Mouse (Mus musculus): ENCODE results near the gene Prkaca.
"Not testable (repeated sequence)": the region's sequence is repeated elsewhere in the genome, so short reads cannot be mapped to it uniquely, and the experiment has no call there.

Prkaca gene

DNA sequence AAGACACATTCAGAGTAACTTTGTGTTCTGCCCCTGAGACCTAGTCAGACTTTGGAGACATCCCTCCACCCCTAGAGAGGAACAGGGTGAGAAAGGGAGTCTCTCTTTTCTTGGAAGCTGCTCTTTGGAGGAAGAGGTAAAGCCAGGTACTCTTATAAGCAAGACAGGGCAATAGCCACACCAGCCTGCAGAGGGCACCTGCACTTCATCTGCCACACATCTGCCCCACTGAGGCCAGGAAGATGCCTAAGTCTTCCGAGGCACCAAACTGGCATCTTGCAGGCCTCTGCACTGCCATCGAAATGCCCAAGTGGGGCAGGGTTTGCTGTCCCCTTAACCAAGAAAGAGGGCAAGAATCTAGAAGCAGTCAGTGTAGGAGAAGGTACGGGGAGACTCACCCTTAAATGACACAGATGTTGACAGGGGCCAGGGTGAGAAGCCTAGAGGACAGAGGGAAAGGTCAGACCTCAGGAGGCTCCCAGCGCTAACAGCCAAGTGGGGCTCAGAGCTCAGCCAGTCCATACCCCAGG is 3.4 kb downstream of the Prkaca start:
- DNase-seq (ENCODE audit: low spot score), result no peak

DNA sequence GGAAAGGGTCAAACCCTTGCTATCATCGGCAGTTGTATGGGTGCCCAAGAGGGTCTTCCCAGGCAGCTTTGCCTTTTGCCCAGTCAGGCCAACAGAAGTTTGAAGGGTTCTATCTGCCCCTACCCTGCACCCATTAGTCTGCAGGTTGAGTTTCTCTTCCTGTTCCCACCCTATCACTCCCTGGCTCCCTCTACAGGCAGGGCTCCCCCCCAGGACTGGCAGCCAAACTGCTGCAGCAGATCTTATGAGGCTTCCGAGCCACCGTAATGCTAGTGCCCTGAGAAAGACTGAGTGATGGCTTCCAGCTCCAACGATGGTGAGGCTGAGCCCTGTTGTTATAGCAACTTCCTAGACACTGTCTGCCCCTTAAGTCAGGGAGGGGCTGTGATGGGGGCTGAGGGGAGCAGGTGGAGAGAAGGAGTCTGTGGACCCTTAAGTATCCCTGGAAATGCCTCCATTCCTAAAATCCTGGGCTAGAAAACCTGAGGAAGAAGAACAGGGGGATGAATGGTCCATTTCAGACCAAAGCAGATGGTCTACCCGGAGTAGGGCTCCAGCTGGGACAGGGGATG is 4.1 kb downstream of the Prkaca start:
- DNase-seq (ENCODE audit: low spot score), result no peak

DNA sequence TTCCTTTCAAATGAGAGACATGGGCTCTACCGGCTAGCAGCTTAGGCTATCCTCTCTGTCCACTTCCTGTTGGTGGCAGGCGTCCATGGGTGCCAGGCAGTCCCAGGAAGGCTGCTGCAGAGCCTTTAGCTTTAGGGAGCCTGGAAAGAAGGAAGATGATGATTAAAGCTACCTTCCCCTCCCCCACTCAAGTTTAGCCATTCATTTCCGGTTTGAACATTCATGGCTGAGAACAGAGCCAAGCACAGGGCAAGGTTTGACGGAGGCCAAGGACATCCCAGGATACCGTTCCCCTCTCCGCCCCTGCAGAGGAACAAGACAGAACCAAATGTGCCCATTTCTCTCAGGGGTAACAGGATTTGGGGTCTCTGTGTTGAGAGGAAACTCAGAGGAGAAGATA is 4.9 kb downstream of the Prkaca start:
- peak; percentile 50 for DNase-seq (ENCODE audit: low spot score)

DNA sequence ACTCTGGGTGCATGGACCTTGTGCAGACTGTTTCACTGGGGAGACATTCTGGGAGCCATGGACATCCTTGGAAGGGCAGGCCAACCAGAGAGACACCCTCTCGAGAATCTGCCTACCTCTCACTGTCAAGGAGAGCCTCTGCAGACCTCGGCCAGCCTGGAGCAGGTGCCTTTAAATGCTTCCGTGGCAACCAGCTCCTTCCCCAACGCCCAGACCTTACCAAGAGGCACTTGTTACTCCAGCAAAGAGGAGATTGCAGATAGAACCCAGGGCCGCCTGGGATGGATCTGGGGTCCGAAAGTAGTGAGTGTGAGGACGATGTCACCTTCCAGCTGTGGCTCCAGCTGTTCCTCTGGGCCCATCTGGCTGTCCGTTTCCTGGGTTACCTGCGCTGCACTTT is 5.4 kb downstream of the Prkaca start:
- no peak for DNase-seq (ENCODE audit: low spot score)

DNA sequence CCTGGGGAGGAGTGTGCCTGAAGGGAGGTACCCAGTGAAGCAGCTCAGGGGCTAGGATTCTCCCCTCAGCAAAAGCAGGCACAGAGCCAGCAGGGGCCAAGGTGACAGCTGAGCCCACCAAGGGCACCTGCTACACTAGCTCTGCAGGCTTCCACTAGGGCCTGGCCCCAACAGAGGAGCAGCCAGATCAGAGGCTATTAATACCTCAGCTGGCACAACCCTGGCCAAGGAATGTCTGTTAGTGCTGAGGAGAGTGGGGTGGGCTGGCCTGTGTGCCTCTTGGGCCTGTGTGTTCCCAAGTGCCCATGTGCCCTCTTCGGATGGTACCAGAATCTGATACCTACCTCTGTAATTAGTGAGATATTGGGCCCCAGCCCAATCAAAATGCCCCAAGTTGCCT is 7.5 kb downstream of the Prkaca start:
- no peak for DNase-seq (ENCODE audit: low spot score)

DNA sequence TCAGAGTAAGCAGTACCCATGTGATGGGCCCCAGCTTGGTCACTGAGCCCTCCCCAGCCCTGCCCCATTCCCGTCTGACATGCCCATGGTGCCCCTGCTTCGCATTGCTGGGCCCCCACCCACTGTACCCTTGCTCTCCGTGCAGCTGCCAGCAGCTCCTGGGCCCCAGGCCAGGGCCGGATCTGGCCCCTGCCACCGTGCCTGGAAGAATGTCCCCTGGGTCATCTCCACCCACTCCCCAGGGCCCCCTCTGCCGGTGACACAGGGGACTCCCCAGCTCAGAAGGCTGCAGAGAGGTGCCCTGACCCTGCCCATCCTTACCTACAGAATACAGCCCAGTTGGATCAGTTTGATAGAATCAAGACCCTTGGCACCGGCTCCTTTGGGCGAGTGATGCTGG is 8.1 kb downstream of the Prkaca start:
- no peak for DNase-seq (ENCODE audit: low spot score)

DNA sequence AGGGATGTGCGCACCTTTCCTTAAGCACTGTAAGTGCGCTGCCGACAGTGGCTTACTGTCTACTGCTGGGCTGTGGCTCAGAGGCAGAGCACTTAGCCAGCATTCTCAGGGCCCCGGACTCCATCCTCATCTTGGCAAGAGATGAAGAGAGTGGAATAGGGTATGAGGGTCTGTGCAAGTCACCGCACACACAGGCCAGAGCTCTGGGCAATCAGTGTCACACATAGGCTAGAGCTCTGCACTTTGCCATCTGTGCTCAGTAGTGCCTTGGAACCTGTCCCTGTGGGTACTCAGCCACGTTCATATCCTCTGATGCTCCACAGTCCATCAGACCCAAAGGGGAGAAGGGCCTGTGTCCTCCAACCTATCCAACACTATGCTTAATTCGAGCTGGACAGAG is 8.7 kb downstream of the Prkaca start:
- no peak for DNase-seq (ENCODE audit: low spot score)

DNA sequence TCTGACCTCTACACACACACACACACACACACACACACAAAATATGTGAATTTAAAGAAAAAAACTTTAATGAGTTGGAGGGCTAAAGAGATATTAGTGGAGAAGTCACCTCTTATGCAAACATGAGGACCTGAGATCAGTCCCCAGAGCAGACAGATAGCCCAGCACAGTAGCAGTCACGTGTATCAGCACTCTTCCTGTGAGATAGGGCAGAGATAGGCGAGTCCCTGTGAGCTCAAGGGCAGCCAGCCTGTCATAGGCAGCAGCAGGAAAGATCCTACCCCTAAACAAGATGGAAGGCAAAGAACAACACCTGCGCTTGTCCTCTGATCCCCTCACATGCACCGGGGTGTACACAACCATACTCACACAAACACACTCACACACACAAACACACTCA is 9.7 kb downstream of the Prkaca start:
- no peak for DNase-seq (ENCODE audit: low spot score)

DNA sequence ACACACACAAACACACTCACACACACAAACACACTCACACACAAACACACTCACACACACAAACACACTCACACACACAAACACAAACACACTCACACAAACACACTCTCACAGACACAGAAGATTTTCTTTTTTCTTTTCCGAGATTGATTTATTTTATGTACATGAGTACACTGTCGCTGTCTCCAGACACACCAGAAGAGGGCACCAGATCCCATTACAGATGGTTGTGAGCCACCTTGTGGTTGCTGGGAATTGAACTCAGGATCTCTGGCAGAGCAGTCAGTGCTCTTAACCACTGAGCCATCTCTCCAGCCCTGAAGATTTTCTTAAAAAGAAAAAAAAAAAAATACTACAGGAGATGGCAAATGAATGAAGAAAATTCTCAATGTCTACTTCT is 10.4 kb downstream of the Prkaca start:
- DNase-seq (ENCODE audit: low spot score), result not testable (repeated sequence)

DNA sequence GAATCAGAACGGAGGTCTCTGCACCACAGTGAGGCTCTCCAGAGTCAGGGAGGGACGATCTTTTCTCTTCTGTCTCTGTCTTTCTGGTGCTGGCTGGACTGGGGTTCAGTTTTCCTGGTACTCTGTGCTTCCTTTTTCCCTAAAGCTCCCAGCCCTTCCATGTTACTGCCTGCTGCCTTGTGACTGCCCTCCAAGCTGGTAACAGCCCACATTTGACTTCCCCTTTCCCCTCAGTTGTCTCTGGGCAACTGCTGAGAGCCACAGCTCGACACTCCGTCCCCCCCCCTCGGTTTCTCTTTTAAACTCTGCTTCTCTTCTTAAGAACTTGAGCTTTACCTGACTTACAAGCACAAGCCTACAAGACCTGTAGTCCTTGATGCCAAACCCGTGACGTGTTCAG is 16.4 kb downstream of the Prkaca start:
- DNase-seq (ENCODE audit: low spot score), result no peak

DNA sequence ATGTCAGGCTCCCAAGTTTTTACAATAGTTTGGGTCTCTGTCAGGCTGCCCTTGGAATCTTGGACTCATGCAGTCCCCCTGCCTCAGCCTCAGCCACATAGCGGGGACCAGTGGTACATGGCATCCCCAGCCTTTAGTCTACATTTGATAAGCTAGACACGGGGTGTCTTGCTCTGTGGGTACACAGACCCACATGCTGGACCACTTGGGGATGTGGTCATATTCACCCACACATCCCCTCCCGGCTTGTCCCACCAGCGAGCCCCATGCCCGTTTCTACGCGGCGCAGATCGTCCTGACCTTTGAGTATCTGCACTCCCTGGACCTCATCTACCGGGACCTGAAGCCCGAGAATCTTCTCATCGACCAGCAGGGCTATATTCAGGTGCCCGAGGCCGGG is 17.4 kb downstream of the Prkaca start:
- no peak for DNase-seq (ENCODE audit: low spot score)

DNA sequence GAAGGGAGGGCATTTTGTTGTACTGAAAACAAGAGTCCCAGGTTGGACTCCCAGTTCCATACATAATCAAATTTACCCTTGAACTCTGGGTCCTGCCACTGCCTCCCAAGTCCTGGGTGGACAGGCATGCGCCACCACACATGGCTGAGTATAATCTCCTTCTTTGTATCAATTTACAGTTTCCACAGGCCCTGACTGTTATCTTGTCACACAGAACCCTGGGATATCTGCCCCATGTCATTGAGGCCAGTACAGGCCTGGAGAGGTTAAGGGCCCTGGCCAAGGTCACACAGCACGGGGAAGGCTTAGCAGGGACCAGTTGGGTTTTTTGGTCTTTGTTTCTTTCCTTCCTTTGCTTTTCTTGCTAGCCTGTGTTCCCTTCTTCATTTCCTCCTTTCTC is 19.7 kb downstream of the Prkaca start:
- no peak for DNase-seq (ENCODE audit: low spot score)

DNA sequence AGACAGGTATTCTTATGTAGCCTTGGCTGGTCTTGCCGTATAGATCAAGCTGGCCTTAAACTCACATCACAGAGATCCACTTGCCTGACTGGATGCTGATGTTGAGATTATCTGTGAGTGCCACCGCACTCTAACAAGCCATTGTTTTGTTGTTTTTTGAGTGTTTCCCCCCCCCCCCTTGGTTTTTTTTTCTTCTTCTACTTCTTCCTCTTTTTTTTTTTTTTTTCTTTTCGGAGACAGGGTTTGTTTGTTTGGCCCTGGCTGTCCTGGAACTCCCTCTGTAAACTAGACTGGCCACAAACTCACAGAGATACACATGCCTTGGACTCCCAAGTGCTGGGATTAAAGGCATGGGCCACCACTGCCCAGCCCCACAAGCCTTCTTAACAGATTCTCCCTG is 21.2 kb downstream of the Prkaca start:
- DNase-seq (ENCODE audit: low spot score), result no peak

DNA sequence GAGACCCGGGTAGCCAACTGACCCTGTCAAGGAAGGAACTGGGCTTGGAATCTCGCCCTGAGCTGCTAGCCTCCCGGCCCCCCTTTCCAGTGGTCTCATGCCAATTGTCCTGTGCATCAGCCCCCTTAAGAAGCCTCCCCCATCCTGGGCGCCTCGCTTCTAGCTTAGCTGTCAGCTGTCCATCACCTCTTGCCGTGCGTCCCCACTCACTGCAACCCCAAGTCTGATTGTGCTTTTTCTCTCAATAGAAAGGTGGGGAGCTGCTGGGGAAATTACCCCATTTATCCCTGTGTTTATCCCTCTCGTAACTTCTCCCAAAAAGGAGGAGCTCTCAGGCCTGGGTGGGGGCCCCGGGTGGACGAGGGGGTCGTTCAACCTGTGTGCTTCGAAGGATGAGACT is 23.2 kb downstream of the Prkaca start:
- DNase-seq (ENCODE audit: low spot score), result no peak

DNA sequence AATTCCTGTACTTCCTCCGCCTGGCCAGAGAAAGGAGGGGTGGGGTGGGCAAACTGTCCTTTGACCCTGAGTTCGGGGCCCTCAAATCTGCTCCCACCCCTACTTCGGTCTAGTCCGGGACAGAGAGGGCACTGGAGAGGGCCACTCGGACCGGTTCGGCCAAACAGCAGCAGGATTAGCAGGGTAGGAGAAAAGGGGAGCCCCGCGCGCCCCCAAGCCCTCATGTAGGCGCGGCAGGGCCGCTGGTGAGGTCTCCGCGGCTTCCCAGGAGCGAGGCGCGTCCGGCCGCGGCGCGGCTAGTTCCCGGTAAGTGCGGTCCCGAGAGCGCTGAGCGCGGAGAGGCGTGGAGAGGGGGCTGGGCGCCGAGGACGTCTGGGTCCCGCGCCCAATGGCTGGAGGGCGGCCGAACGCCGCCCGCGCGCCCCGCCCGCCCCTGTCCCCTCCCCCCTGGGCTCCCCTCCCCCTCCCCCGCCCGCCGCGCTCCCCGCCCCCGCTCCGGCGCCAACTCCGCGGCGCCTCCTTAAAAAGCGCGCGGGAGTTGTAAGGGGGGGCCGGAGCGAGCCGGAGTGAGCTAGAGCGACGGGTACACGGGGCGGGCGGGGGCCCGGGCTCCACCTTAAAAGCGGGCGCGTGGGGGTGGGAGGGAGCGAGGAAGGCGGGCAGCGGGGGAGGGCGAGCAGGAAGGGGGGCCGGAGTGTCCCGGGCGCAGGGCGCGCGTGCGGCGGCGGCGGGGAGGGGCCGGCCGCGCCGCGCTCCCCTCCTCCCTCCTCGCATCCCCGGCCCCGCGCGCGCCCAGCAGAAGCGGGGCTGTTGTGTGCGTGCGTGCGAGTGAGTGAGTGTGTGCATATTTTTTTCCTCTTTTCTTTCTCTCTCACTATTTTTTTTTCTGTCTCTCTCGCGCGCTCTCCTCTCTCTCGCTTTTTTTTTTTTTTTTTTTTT is 24.0 kb downstream of the Prkaca start:
- DNase-seq (ENCODE audit: low spot score), result peak; percentile 91

DNA sequence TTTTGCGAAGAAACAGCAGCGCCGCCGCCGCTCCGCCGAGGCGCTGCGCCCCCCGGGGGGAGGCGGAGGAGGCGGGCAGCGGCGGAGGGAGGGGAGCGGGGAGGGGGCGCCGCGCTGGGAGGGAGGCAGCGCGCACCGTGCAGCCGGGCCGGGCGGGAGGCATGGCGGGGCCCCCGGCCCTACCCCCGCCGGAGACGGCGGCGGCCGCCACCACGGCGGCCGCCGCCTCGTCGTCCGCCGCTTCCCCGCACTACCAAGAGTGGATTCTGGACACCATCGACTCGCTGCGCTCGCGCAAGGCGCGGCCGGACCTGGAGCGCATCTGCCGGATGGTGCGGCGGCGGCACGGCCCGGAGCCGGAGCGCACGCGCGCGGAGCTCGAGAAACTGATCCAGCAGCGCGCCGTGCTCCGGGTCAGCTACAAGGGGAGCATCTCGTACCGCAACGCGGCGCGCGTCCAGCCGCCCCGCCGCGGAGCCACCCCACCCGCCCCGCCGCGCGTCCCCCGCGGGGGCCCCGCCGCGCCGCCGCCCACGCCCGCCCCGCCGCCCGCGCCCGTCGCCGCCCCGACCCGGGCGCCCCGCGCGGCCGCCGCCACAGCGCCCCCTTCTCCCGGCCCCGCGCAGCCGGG is 24.8 kb downstream of the Prkaca start, which contains the start of gene Samd1:
TSS of gene Samd1 (plus strand) at position 162 of the 631 bp plus-strand sequence.
- DNase-seq (ENCODE audit: low spot score), result peak; percentile 29

DNA sequence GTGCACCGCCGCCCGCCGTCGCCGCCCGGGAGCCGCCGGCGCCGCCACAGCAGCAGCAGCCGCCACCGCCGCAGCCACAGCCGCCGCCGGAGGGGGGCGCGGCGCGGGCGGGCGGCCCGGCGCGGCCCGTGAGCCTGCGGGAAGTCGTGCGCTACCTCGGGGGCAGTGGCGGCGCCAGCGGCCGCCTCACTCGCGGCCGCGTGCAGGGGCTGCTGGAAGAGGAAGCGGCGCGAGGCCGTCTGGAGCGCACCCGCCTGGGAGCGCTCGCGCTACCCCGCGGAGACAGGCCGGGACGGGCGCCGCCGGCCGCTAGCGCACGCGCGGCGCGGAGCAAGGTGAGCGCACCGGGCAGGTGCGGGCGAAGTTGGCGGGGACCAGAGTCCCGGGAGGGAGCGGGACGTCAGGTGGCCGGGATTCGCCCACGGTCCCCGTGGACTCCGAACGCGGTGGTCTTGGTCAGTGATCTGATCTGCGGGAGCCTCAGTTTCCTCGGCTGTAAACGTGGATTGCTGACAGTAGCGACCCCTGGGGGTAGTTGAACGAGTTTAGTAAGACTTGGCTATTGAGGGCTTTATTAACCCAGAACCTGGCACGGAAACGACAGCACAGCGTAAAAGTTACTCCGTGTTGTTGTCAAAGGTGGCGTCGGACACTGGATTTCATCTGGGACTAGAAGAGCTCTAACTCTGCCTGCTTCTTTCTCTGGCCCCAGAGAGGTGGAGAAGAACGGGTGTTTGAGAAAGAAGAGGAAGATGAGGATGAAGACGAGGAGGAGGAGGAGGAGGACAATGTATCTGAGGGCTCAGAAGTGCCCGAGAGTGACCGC is 25.7 kb downstream of the Prkaca start:
- DNase-seq (ENCODE audit: low spot score), result peak; percentile 48

DNA sequence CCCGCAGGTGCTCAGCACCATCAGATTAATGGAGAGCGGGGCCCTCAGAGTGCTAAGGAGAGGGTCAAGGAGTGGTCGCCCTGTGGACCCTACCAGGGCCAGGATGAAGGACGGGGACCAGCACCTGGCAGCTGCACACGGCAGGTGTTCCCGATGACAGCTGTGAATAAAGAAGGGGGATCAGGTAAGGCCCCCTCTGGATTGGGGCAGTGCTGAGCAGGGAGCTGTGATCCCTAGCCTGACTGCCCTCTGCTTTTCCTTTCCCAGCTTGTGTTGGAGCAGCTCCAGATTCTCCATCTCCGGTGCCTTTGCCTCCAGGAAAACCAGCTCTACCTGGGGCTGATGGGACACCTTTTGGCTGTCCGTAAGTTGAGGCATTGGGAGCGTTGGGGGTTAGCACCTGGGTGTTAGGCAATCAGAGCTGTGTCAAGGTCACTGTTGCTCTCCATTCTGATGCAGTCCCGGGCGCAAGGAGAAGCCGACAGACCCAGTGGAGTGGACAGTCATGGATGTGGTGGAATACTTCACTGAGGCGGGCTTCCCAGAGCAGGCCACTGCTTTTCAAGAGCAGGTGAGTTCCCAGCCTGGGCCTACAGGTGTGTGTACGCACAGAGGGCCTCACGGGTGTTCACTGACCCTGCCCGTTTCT is 26.4 kb downstream of the Prkaca start:
- DNase-seq (ENCODE audit: low spot score), result no peak

DNA sequence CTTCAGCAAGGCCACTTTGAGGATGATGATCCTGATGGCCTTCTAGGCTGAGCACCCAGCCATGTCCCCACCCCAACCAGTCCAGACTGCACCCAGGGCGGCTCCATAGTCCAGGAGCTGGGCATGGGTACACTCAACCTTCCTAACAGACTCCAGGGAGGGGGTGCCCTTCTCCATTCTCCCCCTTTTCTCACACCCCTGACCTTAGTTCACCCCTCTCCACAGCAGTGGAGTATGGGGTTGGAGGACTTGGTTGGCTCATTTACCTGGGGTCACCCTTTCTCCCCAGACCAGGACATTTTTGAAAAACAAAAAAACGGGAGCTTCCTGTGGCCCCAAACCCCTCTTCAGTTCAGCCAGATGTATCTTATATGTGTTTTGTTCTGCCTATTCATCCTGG is 27.0 kb downstream of the Prkaca start:
- DNase-seq (ENCODE audit: low spot score), result no peak

DNA sequence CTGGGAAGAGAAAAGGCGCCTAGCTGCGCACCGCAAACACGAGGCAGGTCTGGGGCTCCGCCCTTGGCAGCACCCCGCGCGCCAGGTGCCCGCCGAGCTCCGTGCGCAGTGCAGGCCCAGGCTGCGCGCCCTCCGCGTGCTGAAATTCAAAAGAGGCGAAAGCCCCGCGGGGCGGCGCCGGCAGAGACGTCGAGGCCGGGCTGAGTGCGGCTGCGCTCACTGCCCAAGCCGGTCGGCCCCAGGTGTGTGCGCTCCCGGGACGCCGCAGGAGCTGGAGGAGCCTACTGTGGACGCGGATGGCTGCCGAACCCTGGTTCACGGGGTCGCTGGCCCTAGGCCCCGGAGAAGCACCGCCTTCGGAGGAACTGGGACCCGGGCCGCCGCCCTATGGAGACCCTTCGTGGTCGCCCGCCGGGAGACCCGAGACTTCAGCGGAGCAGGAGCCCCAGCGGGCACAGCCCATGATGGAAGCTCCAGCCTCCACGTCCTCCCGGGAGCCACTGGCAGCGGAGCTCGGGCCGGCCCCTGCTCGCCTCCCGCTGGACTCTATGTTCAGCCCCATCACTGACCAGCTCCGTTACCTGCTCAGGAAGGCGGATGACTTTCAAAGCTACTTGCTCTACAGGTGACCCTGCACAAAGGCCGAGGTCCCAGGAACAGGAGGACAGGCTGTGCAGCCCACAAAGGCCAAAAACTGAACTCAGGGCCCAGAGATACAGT is 28.6 kb downstream of the Prkaca start, which contains the start of gene 1700067K01Rik:
TSS of gene 1700067K01Rik (plus strand) at position 222 of the 720 bp plus-strand sequence.
- no peak for DNase-seq (ENCODE audit: low spot score)
